Mouse (Mus musculus): ENCODE results near the gene Zc3h14. TPM values are rescaled to one million over a fixed set of nuclear protein-coding genes. Genes with fewer than 3 reads are reported as not detected.

Gene Zc3h14
- polyA plus RNA-seq, 1 experiment from 2014 or later = 98.3 TPM

GRCm38 (mm10) chr12:98726078-98726477 is 20.7 kb upstream of the Zc3h14 start:
- no peak overlapping the region for H3K4me2 ChIP-seq (replicated peaks)
- H3K27ac ChIP-seq = no peak overlapping the region
- no peaks in the 10 kb centered on the region for H3K36me3 ChIP-seq
- H3K9ac ChIP-seq = no peak overlapping the region
- no peaks in the 10 kb centered on the region for H3K27me3 ChIP-seq (replicated peaks)
- no peak for ATAC-seq
- H3K4me3 ChIP-seq (replicated peaks) = no peak overlapping the region
- WGBS = 77% methylated on average over 7 of the region's 7 CpGs
- no peaks in the 10 kb centered on the region for H3K4me1 ChIP-seq (replicated peaks)
- no peaks in the 10 kb centered on the region for H3K9me3 ChIP-seq

GRCm38 (mm10) chr12:98727186-98727585 is 19.6 kb upstream of the Zc3h14 start:
- no peak for ATAC-seq
- Histone ChIP-seq H3K4me1 (replicated peaks) (no peaks in the 10 kb centered on the region), H3K4me2 (replicated peaks) (no peak overlapping the region), H3K27ac (no peak overlapping the region), H3K4me3 (replicated peaks) (no peak overlapping the region), H3K27me3 (replicated peaks) (no peaks in the 10 kb centered on the region), H3K36me3 (no peaks in the 10 kb centered on the region), H3K9ac (no peak overlapping the region), H3K9me3 (no peaks in the 10 kb centered on the region)
- 72% methylated on average over 7 of the region's 7 CpGs for WGBS

GRCm38 (mm10) chr12:98730682-98731081 is 16.1 kb upstream of the Zc3h14 start:
- ATAC-seq = no peak
- Histone ChIP-seq H3K9me3 (no peaks in the 10 kb centered on the region), H3K4me2 (replicated peaks) (no peak overlapping the region), H3K36me3 (no peaks in the 10 kb centered on the region), H3K4me1 (replicated peaks) (peaks cover 9% of the 10 kb centered on the region), H3K9ac (no peak overlapping the region), H3K27me3 (replicated peaks) (no peaks in the 10 kb centered on the region), H3K27ac (no peak overlapping the region), H3K4me3 (replicated peaks) (no peak overlapping the region)
- 92% methylated on average over 11 of the region's 11 CpGs for WGBS

DNA sequence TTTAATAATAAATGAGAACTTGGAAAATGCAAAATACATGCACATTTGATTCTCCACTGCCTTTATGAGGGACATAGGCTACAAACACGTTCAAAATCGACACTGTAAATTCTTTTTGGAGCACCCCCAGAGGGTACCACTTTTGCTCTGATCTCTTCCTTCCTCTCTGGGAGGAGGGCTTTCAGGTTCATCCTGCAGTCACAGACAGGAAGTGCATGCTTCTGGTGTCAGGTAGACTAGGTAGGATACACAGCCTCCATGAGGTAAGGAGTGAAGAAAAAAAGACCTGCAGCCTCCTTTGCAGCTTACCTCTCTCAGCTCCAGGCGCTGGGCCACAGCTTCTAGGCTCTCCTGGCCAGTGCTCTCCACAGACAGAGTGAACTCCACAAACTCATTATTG is 13.6 kb upstream of the Zc3h14 start:
- H3K4me1 ChIP-seq (replicated peaks) = peaks cover 14% of the 10 kb centered on the region
- H3K4me3 ChIP-seq (replicated peaks) = peak overlapping the region; percentile 61
- peak overlapping the region; percentile 65; the same call in 1 of the 2 replicates for H3K9ac ChIP-seq

GRCm38 (mm10) chr12:98733776-98734175 is 13.0 kb upstream of the Zc3h14 start:
- no peaks in the 10 kb centered on the region for H3K9me3 ChIP-seq
- no peaks in the 10 kb centered on the region for H3K36me3 ChIP-seq
- peak overlapping the region; percentile 61 for H3K4me3 ChIP-seq (replicated peaks)
- peak overlapping the region; percentile 65 for H3K9ac ChIP-seq
- ATAC-seq = no peak
- peak overlapping the region; percentile 76 for H3K4me2 ChIP-seq (replicated peaks)
- H3K4me1 ChIP-seq (replicated peaks) = peaks cover 16% of the 10 kb centered on the region
- WGBS = 12% methylated on average over 12 of the region's 12 CpGs
- no peak overlapping the region for H3K27ac ChIP-seq
- H3K27me3 ChIP-seq (replicated peaks) = no peaks in the 10 kb centered on the region

More for the DNA sequence above, 13.6 kb upstream of the Zc3h14 start:
- H3K36me3 ChIP-seq = no peaks in the 10 kb centered on the region
- no peak overlapping the region for H3K27ac ChIP-seq
- peak overlapping the region; percentile 76 for H3K4me2 ChIP-seq (replicated peaks)
- WGBS = 67% methylated on average over 3 of the region's 3 CpGs
- no peak for ATAC-seq
- no peaks in the 10 kb centered on the region for H3K9me3 ChIP-seq
- H3K27me3 ChIP-seq (replicated peaks) = no peaks in the 10 kb centered on the region

GRCm38 (mm10) chr12:98734246-98734879 is 12.4 kb upstream of the Zc3h14 start:
- Histone ChIP-seq H3K27ac (peak overlapping the region; percentile 63), H3K9me3 (no peaks in the 10 kb centered on the region), H3K4me3 (replicated peaks) (peak overlapping the region; percentile 61), H3K4me1 (replicated peaks) (peaks cover 16% of the 10 kb centered on the region), H3K9ac (peak overlapping the region; percentile 65), H3K27me3 (replicated peaks) (no peaks in the 10 kb centered on the region), H3K36me3 (no peaks in the 10 kb centered on the region), H3K4me2 (replicated peaks) (peak overlapping the region; percentile 76)
- peak; percentile 87 for ATAC-seq
- WGBS = under 1% methylated on average over 30 of the region's 30 CpGs

DNA sequence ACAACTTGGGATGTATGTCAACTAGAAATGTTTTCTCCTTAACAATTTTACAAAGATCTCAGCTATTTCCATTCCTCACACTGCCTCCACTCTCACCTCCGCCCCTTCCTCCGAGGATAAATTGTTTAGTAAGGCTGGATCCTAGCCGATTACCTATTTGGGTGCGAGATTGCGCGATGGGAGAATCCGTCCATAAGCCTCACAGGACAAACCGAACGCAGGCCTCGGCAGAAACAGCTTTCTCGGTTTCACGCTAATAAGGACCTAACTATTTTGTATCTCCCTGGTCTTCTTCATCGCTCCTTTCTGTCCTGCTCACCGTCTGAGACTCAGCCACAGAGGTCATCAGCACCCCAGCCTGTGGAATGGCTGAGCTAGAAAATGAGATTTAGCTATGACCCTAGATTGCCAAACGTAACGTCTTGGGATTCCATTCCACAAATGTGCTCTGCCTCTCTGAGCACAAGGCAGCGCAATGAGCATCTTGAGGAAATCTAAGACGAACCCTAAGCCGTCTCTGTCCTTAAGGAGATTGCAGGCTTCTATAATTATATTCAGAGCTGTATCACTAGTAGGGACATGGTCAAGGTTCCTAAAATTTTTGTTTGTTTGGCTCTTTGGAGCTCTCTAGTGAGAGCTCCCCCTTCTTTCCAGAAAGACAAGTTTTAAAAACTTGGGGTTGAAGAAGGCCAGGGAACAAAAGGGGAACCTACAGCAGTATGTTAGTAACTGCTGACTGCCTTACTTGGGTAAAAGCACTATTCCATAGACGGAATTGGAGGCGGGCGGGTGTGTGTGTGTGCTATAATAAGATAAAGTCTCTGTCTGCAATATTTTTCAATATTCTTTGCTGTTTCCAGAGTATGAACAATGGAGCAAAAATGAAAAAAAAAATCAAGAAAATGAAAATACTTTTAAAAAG is 11.6 kb upstream of the Zc3h14 start:
- peak overlapping the region; percentile 10 for H3K27ac ChIP-seq
- H3K27me3 ChIP-seq (replicated peaks) = no peaks in the 10 kb centered on the region
- H3K36me3 ChIP-seq = no peaks in the 10 kb centered on the region
- H3K4me2 ChIP-seq (replicated peaks) = peak overlapping the region; percentile 76
- H3K4me1 ChIP-seq (replicated peaks) = peaks cover 16% of the 10 kb centered on the region
- H3K4me3 ChIP-seq (replicated peaks) = peak overlapping the region; percentile 61
- ATAC-seq = peak; percentile 13; the same call in 1 of the 2 replicates
- peak overlapping the region; percentile 55 for H3K9ac ChIP-seq
- no peaks in the 10 kb centered on the region for H3K9me3 ChIP-seq
- 11% methylated on average over 22 of the region's 22 CpGs for WGBS

DNA sequence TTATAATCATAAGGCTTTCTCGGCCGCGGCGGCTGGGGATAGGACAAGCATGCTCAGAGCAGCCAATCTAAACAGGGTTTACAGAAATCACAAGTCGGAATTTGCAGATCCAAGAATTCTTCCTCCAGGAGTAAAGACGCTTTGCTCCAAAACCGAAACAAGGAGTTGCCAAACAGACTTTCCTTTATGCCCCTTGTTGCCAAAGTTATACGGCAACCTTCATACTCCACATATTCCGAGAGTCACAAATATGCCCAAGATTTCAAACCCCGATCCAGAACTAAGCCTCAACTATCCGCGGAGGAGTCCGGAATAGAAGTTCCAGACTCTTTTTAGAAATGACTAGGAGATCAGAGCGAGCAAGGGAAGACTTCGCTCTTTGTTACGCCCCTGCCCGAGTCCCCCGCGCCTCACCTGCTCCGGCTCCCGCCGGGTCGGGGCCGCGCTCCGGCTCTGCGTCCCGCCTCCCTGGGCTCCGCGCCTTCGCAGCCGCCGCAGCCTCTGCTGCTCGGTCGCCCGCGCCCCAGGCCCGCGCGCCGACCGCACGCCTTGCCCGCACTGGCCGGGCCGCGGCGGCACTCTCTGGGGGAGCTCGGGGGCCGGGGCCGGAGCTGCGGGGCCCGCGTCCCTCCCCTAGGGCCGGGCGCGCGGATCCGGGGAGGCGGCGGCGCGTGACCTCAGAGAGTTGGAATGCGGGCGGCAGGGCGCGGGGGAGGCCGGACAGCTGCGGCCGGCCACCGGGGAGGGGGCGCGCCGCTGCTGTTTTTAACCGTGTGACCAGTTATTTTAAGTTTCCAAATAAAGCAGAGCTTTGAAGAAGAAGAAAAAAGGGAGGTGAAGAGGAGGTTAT is 9.6 kb upstream of the Zc3h14 start, which contains the start of gene Ptpn21:
Gene Ptpn21, minus strand, starts transcription at position 455 of the 850 bp plus-strand sequence.
- WGBS = under 1% methylated on average over 66 of the region's 75 CpGs
- peaks cover 24% of the 10 kb centered on the region for H3K4me1 ChIP-seq (replicated peaks)
- peak within 1 kb of the TSS; percentile 62 for H3K4me2 ChIP-seq (replicated peaks)
- H3K27me3 ChIP-seq (replicated peaks) = no peaks in the 10 kb centered on the region
- H3K9ac ChIP-seq = peak within 1 kb of the TSS; percentile 90
- ATAC-seq = peak; percentile 74
- peak within 1 kb of the TSS; percentile 93 for H3K27ac ChIP-seq
- H3K36me3 ChIP-seq = no peaks in the 10 kb centered on the region
- peak within 1 kb of the TSS; percentile 86 for H3K4me3 ChIP-seq (replicated peaks)
- no peaks in the 10 kb centered on the region for H3K9me3 ChIP-seq

GRCm38 (mm10) chr12:98737801-98738350 is 8.9 kb upstream of the Zc3h14 start:
- Histone ChIP-seq H3K4me2 (replicated peaks) (peak overlapping the region; percentile 62), H3K27me3 (replicated peaks) (no peaks in the 10 kb centered on the region), H3K36me3 (no peaks in the 10 kb centered on the region), H3K4me3 (replicated peaks) (peak overlapping the region; percentile 86), H3K9ac (peak overlapping the region; percentile 90), H3K4me1 (replicated peaks) (peaks cover 24% of the 10 kb centered on the region), H3K27ac (peak overlapping the region; percentile 93), H3K9me3 (no peaks in the 10 kb centered on the region)
- WGBS = 8% methylated on average over 7 of the region's 7 CpGs
- peak; percentile 42 for ATAC-seq

- H3K4me3 ChIP-seq (replicated peaks) = no peak overlapping the region
- peak; percentile 33 for ATAC-seq
- no peaks in the 10 kb centered on the region for H3K9me3 ChIP-seq
- 39% methylated on average over 3 of the region's 3 CpGs for WGBS
- no peak overlapping the region for H3K27ac ChIP-seq
- H3K4me2 ChIP-seq (replicated peaks) = no peak overlapping the region
- H3K36me3 ChIP-seq = no peaks in the 10 kb centered on the region
- H3K4me1 ChIP-seq (replicated peaks) = peaks cover 15% of the 10 kb centered on the region
- no peak overlapping the region for H3K9ac ChIP-seq
- no peaks in the 10 kb centered on the region for H3K27me3 ChIP-seq (replicated peaks)
Observed at GRCm38 (mm10) chr12:98741011-98741501, 5.7 kb upstream of the Zc3h14 start.

GRCm38 (mm10) chr12:98745626-98746025 is 1.1 kb upstream of the Zc3h14 start:
- no peak overlapping the region for H3K9ac ChIP-seq
- H3K27me3 ChIP-seq (replicated peaks) = no peaks in the 10 kb centered on the region
- no peak overlapping the region for H3K4me3 ChIP-seq (replicated peaks)
- H3K36me3 ChIP-seq = no peaks in the 10 kb centered on the region
- H3K9me3 ChIP-seq = no peaks in the 10 kb centered on the region
- WGBS = 56% methylated on average over 4 of the region's 4 CpGs
- H3K4me2 ChIP-seq (replicated peaks) = no peak overlapping the region
- no peak for ATAC-seq
- no peak overlapping the region for H3K27ac ChIP-seq
- H3K4me1 ChIP-seq (replicated peaks) = peaks cover 14% of the 10 kb centered on the region
